Mouse (Mus musculus) frontal cortex, adult (tissue): Measurements from ENCODE around the gene Rab40c.

Experiments used
- ATAC-seq: cut with Nextera tagmentation; 2 replicates; pipeline ENCODE4 v1.9.2; 2017; ENCODE audit warnings: mild to moderate bottlenecking, moderate library complexity, mixed read lengths; ENCODE audit not compliant: low TSS enrichment

Rab40c gene

DNA sequence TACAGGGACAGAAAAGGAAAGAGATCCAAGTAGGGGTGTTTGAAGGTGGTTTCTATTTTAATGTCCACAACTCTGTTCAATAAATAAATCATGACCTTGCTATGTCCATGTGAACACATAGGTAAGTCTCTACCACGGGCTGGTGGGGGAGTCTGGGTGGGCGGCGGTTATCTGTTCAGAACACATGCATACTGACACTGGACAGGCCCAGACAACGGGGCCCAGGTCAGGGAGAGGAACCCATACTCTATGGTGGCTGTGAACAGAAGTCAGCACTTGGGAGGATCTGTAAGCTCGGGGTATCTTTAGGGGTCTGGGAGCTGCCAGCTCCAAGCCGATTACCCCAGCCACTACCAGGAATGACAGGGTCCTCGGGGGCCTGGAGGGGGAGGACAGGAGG is 26.8 kb upstream of the Rab40c start:
- ATAC-seq: no peak

DNA sequence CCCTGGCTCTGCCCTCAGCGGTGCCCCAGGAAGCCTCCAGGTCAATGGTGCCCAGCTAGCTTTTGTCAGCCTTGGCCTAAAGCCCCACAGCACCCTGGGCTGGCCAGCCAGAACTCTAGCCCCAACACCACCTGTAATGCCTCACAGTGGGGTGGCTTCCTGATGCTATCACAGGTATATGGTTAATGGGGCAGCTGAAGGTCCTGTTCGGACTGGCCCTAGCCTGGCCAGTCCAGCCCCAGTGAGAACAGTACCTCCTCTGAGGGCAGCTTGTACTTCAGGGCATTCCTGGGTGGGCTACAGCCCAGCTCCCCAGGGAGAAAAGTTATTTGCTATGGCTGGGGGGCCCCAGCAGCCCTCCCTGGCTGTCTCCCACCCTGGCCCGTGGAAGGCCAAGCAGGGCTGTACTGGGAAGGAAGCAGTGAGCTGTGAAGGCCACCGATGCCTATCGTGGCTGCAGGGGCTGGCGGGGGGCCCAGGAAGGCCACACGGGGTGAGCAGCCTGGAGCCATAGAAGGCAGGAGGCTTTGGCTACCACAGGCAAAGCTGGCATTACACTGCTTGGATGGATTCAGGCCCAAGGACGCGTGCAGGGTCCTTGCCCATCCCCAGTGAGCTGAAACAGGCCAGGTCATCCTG is 26.1 kb upstream of the Rab40c start:
- ATAC-seq: no peak

DNA sequence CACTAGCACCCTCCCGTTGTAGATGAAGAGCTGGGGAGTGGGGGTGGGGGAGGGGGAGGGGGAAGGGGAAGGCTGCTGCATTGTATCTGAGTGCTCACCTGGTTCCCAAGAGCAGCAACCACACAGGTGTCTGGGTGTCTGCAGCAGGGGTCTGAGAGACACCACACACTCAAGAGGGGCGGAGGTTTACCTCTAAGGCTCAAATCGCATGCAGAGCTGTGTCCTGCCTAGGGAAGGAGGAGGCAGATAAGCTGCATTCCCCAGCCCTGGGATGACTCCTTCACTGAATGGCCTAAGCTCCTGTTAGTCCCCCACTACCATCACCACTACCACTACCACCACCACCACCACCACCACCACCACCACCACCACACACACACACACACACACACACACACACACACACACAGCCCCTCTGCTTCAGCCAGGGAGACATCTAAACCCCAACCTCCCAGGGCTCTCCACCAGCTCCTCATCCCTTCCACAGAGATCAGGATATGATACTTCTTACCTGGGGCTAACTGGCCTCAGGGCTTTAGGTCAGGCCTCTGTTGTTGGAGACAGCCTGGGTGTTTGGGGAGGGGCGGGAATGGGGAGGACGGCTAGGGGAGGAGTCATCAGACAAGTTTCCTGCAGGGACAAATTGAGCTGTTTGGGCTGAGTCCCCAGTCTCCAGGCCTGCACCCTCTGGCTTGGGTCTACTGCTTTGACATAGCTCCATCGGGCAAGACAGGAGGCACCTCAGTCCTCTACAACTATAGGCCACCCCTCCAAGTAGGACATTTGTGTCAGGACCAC is 25.0 kb upstream of the Rab40c start, which contains the start of the genes Pigq and Nhlrc4:
Gene Pigq (minus strand): TSS at position 571 of the 798 bp plus-strand sequence.
Gene Nhlrc4 (minus strand): TSS at position 596 of the 798 bp plus-strand sequence.
- no peak for ATAC-seq

DNA sequence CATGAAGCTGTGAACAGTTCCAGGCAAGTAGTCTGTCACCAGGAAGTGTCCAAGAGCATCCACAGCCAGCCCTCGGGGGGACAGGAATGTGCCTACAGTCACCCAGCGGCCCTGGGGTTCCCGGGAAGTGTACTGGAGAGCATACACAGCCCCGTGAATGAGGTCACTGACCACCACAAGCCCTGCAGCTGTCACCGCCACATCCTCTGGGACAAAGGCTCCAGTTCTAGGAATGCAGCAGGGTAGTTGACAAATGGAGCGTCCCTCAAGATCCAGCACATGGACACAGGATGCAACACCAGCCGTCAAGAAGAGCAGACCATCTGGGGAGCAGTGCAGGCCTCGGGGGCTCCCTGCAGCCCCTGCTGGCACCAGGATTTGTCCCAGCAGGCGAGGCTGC is 24.2 kb upstream of the Rab40c start:
- ATAC-seq: no peak

DNA sequence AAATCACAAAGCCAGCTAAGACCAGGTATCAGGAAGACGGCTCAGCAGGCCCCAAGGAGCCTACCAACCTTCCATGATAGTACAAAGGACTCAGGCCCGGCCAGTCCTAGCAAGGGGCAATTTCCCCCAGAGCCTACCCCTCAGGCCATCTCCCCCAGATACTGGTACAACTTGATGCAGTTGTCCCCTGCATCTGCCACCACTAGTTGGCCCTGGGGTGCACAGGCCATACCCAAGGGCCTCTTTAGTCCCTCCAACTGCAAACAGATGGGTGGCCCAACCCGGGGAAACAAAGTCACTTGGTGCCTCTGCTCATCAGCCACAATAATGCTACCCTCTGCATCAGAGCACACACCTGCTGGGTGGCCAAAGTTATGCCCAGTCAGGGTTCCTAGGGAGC is 23.7 kb upstream of the Rab40c start:
- ATAC-seq: no peak

DNA sequence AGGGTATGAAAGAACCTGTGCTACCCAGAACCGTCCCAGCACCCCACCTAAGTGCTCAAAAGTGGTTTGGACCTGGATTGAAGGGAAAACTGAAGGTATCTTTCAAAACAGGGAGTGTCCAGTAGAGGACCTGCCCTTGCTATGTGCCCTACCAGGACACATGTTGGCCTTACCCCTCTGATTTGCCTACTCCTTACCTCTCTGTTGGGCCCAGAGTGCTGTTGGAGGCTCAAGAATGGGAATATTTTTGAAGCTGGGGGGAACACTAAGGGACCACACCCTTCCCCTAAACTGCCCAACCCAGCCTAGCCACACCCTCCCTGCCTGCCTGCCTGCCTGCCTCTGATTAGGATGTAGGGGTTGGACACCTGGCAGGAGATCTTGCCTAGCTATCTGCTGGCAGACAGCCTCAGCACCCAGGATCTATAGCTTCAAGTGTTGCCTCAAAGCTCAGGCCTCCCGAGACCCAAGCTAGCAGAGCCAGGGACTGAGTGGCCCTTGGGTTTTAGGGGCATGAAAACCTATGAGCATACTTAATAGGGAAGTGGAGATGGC is 23.1 kb upstream of the Rab40c start:
- ATAC-seq: no peak

DNA sequence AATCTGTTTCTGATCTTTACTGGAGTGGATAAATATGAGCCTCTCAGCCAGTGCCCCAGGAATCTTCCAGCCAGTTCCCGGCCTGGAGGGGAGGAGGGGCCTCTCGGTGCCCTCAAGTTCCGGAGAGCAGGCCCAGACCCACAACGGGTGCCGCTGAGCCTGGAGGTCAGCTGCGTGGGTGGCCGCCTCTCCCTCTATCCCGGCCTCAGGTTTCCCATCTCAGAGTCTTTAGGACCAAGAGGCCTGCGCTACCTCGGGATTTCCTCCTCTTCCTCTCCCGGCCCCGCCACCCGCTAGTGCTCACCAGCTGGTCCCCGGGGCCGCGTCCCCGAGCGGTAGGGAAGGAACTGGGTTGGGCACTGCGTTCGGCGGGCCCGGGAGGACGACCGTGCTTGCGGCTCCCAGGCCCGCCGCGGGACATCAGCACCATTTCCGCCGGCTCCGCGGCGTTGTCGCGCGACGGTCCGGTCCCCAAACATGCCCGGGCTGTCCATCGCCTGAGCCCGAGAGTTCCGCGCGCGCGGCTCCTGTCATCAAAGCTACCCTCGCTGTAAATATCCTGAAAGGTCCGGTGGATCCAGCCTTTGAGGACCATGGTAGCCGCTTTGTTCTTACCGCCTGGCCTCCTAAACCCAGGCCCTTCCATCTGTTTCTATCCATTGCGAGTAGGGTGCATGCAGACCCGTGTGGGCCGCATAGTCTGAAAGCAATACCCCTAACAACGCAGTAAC is 22.1 kb upstream of the Rab40c start:
- peak; percentile 84 for ATAC-seq

DNA sequence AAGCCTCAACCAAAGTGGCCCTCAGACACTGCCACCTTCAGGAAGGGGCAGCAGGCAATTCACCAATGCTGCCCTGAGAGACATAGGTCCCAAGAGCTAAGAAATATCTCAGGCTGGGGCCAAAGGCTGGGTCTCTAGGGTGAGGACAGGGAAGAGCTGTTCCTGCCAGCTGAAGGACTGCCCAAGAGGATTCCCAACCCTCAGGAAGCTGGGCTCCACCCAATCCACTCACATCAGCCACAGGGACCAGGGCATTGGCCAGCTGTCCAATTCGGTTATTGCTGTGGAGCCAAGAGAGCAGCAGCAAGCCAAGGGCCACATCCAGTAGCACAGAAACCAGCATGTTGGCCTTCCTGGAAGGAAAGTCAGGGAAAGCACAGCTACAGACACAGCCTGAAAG is 15.0 kb upstream of the Rab40c start:
- no peak for ATAC-seq

DNA sequence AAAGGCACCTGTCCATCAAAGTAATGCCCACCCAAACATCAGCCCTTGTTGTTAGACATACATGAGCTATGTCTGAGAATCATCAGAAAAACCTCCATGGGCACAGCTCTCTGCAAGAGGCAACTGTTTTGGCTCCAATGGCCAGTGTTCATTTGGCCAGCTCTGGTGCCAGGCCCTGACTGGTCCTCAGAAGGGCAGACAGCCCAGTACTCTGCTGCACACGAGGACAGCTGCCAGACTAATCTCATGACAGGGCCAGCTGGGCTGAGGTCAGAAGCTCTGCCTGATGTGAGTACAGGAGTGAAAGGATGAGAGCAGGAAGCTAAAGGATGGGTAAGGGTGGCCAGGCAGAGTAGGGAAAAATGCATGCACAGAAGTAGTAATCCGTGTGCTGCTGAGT is 5.8 kb upstream of the Rab40c start:
- ATAC-seq: peak; percentile 61

DNA sequence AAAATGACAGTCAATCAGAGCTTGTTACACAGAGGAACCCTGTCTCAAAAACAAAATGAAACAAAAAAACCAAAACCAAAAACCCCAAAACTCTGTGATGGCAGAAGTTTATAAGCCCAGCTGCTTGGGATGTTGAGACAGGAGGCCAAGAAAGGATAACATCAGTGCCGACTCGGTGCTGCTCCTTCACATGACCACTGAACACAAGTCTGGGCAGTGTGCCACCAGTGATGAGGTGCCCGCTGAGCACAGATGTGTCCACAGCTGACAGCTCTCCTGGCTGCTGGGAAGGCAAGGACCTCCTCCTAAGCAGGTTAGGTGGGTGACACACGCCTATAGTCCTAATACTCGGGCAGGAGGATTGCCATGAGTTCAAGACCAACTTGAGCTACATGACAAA is 2.6 kb upstream of the Rab40c start:
- ATAC-seq: no peak

DNA sequence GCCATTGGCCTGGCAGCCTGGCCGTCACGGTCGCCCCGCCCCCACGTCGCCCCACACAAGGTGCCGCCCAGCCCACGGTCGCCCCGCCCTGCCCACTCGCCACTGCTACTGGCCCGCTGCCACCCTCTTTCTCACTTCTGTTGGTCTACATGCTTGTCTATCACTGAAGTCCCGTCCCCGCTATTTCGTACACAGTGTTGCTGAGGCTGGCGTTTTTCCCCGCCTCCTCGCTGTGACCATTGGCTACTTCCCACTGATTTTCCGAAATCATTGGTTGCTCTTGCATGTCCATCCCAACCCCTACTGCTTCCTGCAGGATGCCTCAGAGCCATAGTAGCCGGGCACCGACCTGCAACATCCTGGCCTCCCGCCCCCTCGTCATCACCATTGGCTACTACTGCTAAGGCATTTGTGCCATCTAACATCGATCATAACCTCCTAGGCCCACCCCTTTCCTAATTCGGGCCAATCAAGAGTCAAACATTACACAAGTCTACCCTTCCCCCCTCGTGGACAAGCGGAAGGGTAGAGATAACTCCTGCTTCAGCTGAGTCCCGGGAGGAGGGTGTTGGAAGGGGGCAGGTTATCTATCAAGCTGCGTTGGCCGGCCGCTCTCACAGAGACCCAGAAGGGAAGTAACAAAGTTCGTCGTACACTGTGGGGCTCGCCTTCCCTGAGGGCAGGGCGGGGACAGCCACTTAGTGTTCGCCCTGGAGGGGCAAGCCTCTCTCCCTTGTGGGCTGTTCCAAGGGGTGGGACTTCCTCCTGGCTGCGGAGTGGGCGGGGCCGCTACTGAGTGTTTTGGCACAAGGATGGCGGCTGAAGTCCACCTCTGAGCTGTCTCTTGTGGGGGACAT is 487 bp upstream of the Rab40c start:
- ATAC-seq: peak; percentile 88

DNA sequence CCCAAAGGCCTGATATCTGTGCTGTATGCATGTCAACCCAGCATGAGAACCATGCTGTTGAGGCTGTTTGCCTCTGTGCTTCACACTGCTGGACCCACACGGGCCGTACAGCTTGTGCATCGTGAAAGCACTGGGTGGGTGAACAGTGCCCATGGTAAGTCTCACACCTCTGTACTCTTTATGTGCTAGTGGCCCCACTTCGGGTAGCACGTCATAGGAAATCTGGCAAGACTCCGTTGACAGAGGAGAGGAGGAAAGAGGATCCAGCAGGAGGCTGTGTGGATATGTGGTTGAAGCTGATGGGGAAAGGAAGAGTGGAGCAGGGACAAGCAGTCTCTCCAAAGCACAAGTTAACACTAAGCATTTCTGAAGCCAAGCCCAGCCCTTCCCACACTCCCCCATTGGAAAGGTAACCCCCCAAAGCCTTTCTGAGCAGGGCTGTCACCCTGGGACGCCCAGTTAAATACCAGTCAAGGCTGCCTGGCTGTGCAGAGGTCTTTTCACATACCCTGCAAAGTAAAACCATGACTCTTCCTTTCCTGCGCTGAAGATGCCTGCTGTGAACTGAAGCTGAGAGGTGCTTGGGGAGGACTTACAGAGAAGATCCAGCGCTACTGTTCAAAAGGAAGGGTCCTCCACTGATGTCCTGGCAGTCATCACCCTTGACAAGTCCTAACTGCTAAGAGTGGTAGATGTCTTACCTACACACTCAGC is 1.3 kb downstream of the Rab40c start:
- no peak for ATAC-seq

DNA sequence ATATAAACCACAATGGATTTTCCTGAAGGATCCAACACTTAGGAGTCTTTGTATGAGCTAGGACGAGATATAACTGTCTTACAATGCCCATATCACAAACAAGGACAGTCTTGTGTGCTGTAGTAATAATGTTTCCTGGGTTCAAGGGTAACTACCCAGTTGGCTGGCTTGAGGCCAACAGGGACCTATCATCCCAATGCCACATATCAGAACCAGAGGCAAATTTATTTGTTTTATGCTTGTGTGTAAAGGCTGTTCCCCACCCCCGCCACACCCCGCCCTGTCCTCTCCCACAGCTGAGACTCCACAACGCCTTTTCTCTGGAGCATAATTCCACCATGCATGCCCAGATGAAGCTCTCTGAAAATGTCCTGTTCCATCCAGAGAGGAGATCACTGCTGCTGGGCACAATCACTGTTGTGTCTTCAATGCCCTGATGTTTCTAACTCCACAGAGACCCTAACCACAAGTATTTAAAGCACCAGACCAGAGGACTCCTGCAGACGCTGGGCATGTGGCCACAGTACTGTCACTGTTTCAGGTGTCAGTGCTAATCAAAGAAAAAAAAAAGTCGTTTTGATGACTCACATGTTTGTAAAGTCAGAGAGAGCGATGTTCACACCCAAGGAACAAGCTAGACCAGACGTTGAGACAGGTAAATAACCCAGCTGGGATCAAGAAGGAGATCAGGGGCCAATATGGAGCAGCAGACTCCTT is 2.4 kb downstream of the Rab40c start:
- ATAC-seq: no peak

DNA sequence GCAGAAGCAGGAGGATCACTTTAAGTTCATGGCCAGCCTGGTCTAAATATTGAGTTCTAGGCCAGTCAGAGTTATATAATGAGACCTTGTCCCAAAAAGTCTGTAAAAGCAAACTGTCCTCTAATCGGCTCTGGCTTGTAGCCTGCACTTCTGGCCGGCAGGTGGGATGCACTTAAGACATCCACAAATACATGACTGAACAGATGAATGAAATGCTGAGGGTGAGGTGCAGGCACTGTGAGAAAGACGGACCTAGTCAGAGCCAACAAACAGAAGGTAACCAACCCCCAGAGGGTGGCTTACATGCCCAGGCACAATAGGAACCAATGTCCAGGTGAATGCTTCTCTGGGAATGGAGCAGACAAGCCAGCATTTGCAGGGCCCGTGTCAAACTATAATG is 5.2 kb downstream of the Rab40c start:
- ATAC-seq: no peak

DNA sequence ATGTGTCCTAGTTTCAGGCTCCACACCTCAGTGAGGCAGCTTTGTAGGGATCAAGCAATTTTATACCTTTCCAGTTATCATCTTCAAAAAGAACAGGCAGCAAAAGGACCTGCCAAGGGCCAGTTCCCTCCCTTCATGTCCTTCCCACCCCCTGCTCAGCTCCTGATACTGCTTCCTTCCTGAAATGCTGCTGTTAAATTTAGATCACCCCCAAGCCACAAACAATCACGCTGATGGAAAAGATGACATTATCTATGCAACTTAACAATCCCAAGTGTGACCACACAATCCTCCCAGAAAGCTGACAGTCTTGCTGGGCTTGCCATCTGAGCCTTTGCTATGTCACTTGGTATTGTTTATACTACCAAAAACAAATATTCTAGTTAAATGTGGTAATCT is 5.7 kb downstream of the Rab40c start:
- no peak for ATAC-seq

DNA sequence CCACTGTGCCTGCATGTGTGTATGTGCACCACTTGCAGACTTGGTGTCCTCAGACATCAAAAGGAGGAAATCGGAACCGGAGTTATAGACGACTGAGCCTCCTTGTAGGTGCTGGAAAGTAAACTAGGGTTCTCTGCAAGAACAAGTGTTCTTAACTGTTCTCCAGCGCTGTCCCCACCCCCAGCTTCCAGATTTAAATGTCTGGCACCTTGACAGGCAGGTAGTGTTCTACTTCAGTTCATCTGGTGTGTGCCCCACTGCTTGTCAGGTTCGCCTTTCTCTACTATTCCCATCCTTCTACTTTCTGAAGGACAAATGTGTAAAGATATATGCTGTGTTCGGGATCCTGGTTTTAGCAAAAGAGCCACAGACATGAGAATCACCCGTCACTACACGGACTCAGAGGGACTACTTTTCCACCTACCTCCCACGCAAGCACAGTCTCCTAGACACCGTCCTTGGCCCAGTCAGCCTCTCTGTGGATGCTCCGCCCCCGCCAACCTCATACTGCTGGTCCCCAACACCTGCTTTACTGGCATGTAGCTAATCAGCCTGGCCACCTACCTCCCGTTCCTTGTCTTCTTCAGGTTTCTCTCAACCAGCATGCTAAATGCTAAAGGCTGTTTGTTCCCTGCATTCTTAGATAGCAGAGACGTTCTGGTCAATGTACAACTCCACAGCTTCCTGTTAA is 6.2 kb downstream of the Rab40c start:
- ATAC-seq: peak; percentile 78

DNA sequence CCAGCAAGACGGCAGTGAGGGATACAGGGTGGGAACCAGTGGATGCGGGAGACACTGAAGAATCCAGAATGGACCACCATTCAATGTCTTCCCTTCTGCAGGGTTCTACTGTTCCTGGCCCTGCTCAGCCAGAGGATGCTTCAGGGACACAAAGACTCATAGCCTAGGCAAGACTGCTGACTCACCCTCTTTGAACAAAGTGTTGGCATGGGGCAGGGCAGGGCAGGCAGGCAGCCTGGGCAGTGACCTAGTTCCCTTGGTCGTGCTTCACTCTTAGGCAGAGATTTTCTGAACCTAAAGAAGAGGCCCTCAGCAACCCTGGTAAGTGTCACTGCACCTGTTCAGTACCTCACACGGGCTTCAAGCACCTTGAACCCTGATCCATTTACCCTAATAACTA is 7.7 kb downstream of the Rab40c start:
- ATAC-seq: no peak

DNA sequence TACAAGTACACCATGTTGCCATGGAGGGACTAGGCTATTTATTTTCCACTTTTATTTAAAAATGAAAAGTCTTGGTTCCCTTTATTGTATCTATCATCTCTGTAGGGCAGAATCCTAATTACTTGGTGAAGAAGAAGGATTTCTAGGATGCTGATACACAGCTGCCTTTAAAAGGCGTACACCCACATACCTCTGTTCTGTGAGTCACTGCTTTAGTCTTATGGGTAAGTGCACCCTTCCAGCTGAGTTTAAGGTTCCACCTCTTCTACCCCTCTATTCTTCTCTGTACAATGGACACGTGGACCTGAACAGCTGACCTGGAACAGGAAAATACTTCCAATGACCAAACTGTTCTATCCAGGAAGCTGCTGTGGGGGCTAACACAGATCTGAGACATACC is 11.9 kb downstream of the Rab40c start:
- ATAC-seq: peak; percentile 76; the same call in 1 of the 2 replicates

DNA sequence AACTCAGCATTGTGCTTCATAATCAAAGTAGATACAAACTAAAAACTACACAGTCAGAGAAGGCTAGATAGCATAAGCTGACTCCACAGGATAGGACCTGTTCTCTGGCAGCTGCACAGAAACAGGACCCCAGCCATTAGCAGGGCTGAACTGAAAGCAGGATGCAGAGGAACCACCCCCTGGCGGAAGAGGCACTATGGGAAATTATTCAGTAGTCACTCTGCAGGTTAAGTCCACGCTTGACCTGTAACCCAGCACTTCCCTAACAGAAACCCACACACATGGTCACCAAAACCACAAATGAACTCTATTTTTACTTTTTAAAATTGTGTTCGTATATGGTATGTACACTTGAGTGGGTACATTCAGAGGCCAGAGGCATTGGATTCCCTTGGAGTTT is 16.5 kb downstream of the Rab40c start:
- no peak for ATAC-seq

DNA sequence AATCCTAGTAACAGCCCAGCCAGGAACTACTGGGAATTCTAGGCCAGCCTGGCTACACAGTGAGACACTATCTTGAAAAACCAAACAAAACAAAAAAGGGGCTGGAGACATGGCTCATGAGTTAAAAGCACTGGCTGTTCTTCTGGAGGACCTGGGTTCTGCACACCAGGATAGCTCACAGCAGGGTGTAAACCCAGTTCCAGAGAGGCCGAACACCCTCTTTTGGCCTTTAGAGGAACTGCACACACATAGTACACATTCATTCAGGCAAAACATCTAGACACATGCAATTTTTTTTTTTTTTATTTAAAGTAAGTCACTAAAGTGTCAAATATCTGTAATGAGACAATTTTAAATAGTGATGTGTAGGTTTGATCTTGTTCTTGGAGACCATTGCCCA is 19.3 kb downstream of the Rab40c start:
- no peak for ATAC-seq
